Mouse (Mus musculus) c-Kit-positive CD71-positive TER-119-positive erythroid progenitor cells, embryonic 14.5 days (primary cell): ENCODE data around the gene Fam19a2.

Experiments used
- DNase-seq: peaks from one replicate; pipeline ENCODE4 v3.0.0-alpha.2; 2013; ENCODE audit warnings: low spot score

The Fam19a2 gene

GRCm38 (mm10) chr10:123723641-123724040, 459.8 kb downstream of the Fam19a2 start:
- no peak for DNase-seq

GRCm38 (mm10) chr10:123748317-123748716, 484.5 kb downstream of the Fam19a2 start:
- DNase-seq = no peak

DNA sequence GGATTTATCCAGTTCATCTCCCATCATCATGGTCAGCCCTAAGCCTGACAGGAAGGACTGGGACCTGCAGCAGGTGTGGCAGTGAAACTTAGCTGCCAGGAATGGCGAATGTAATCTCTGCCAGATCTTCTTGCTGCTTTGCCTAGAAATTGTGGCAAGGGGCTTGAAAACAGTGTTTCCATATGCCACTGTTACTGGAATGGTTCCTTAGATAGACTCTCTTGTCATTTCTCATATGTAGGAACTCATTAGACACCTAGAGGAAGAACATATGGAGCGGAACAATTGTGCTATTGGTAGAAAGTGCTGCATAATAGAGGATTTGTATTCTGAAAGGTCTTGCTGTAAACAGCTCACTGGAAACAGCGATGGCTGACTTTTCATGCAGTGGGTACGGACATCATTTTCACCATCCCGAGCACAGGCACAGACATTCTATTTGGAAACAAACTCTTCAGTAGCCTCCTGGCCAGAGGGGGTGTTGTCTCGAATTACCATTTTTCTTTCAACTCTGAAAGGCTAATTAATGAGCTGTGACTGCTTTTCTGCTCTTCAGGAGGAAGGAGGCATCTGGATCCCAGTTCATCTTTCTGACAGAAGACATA, 488.0 kb downstream of the Fam19a2 start:
- DNase-seq = no peak

DNA sequence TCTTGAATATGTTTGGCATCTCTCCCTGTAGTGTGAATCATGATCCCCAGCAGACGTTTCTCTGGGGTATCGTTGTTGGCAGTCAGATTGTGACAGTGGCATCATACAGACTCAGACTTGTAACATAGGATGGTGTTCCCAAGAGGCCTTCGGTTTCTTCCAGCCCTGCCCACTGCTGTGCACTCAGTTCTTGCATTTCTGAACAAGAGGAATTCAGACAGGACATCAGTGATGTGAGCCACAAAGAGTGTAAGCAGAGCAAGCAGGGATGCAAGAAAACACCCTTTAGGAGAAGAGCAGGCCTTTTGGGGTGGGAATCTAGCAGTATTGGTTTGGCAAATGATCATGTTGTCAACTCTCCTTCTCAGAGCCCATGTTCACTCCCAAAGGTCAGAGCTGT, 489.0 kb downstream of the Fam19a2 start:
- DNase-seq = no peak

DNA sequence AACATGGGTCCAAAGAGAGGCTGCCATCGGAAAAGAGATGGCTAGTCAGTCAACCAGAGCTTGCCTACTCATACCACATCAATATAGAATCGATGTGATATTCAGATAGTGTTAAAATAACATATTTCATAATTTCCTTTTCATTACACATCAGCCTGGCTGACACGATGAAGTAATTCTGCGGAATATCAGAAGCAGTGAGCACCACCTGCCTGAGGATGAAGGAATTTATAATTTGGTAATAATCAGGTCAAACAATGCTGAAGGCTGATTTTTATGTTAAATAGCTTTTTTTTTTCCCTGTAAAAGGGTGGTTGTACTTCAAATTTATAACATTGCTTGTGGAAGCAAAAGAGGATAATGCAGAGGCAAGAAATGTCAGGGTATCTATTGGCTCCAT, 490.2 kb downstream of the Fam19a2 start:
- no peak for DNase-seq

- no peak for DNase-seq
Observed at GRCm38 (mm10) chr10:123789374-123789773, 525.6 kb downstream of the Fam19a2 start.
